Mouse (Mus musculus) cerebellum, adult 2 months (tissue): ENCODE measurements around the gene Sgms1.

Experiments
- CTCF ChIP-seq: fragments of 200-500 bp; IDR thresholded peaks from 2 replicates; pipeline ENCODE4 v1.5.1; 2011; ENCODE audit warnings: low read depth, mild to moderate bottlenecking, control low read depth, low read length, moderate library complexity, borderline replicate concordance; ENCODE audit not compliant: insufficient read depth
- POLR2A ChIP-seq: fragments of 200-500 bp; IDR thresholded peaks from 2 replicates; pipeline ENCODE4 v1.6.1; 2011; ENCODE audit warnings: low read length, control low read depth, borderline replicate concordance; ENCODE audit not compliant: insufficient read depth

- TF ChIP-seq POLR2A (no peak), CTCF (no peak)
These were observed 10.9 kb downstream of the Sgms1 start for GRCm38 (mm10) chr19:32378581-32378980.
